Mouse (Mus musculus) megakaryocyte-erythroid progenitor cell, adult 5-6 weeks (primary cell): ENCODE measurements around the gene Rec8. TPM values are rescaled to one million over a fixed set of nuclear protein-coding genes. Genes with fewer than 3 reads are reported as not detected.

Experiments
- ATAC-seq: replicated peaks from 2 replicates; pipeline ENCODE4 v1.8.0; 2016; ENCODE audit warnings: mild to moderate bottlenecking, inconsistent platforms; ENCODE audit not compliant: severe bottlenecking, poor library complexity, low FRiP score, low TSS enrichment
- total RNA-seq, 2 experiments: library from RNA; stranded (forward) in 1 of 2; stranded (reverse) in 1 of 2; fragments of 200-1000, 215-1000 nt in 1 of 2; fragments of >200 nt in 1 of 2; fragmentation: Nextera tagmentation in 1 of 2; gene quantifications; 2 replicates each; pipeline ENCODE4 v1.2.3; 2014 to 2017

The Rec8 gene
- total RNA-seq, 2 experiments from 2014 or later = 27.6 to 53.3 TPM

GRCm38 (mm10) chr14:55634874-55635522 is 17.2 kb downstream of the Rec8 start:
- ATAC-seq = peak; percentile 43

- ATAC-seq = peak; percentile 94
Measured at GRCm38 (mm10) chr14:55635523-55636007, 17.7 kb downstream of the Rec8 start, which contains the start of gene Ipo4. Ipo4 (minus strand) TSS chr14:55635957.

GRCm38 (mm10) chr14:55637795-55638194 is 20.0 kb downstream of the Rec8 start, which contains the start of gene Gm49378:
Gm49378 (minus strand) TSS chr14:55637895.
- ATAC-seq = no peak

- ATAC-seq = no peak
Measured at GRCm38 (mm10) chr14:55640816-55641215, 23.0 kb downstream of the Rec8 start.

- ATAC-seq = no peak
Measured at GRCm38 (mm10) chr14:55641291-55641690, 23.5 kb downstream of the Rec8 start.

- ATAC-seq = peak; percentile 26; the same call in 1 of the 2 replicates
Measured at GRCm38 (mm10) chr14:55642679-55643059, 24.8 kb downstream of the Rec8 start.

GRCm38 (mm10) chr14:55643060-55643907 is 25.4 kb downstream of the Rec8 start, which contains the start of gene Tm9sf1:
Tm9sf1 (minus strand) TSS chr14:55643806.
- peak; percentile 70 for ATAC-seq

GRCm38 (mm10) chr14:55644261-55644888 is 26.5 kb downstream of the Rec8 start:
- ATAC-seq = no peak

GRCm38 (mm10) chr14:55649884-55650283 is 32.0 kb downstream of the Rec8 start, which contains the start of gene Tssk4:
Tssk4 (plus strand) TSS chr14:55650184.
- ATAC-seq = no peak

GRCm38 (mm10) chr14:55651528-55651927 is 33.7 kb downstream of the Rec8 start:
- ATAC-seq = no peak

- no peak for ATAC-seq
Measured at GRCm38 (mm10) chr14:55656935-55657334, 39.1 kb downstream of the Rec8 start.

GRCm38 (mm10) chr14:55658011-55658410 is 40.2 kb downstream of the Rec8 start:
- no peak for ATAC-seq

GRCm38 (mm10) chr14:55659960-55660573 is 42.2 kb downstream of the Rec8 start, which contains the start of gene Mdp1:
Mdp1 (minus strand) TSS chr14:55660508.
- ATAC-seq = peak; percentile 99

GRCm38 (mm10) chr14:55660636-55661035 is 42.8 kb downstream of the Rec8 start:
- no peak for ATAC-seq

- ATAC-seq = peak; percentile 27
Measured at GRCm38 (mm10) chr14:55671486-55671832, 53.6 kb downstream of the Rec8 start.

- ATAC-seq = peak; percentile 99
Measured at GRCm38 (mm10) chr14:55671833-55672740, 54.2 kb downstream of the Rec8 start, which contains the start of the genes Gmpr2 and Nedd8. Gmpr2 (plus strand) TSS chr14:55671941. Nedd8 (minus strand) TSS chr14:55672124.

- ATAC-seq = no peak
Measured at GRCm38 (mm10) chr14:55672741-55673060, 54.9 kb downstream of the Rec8 start.
